In the genomic region with DNA sequence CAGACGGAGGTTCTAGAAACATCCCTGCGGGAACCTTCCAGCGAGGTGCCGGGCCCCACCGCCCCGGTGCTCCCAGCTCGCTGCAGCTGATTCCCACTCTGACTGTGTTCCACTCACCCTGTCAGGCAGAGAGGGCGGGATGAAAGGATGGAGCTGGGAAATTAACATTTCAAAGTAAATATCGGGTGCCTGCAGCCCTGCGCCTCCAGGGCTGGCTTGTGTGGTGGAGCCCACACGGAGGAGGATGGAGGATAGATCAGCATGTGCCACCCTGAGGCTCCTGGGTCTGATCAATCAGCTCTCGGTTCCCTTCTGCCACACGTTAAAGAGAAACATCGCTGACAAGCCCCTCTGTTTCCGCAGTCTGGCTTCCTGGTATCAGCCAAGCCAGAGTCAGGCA, we compare ENCODE assay signal across 15 mouse cellular contexts.
A peak's percentile ranks its signal among the peaks of the same experiment; 100 is the strongest.
DNase-seq lines count a peak whose midpoint lies in the region; ATAC-seq and TF ChIP-seq lines count a peak whose summit lies in the region.
"Had no signal": no experiment of that assay in that cellular context is flagged by ENCODE, and none has a peak within 500 bp of the region (broad histone marks: within the 10 kb centered on the region; RNA-seq: fewer than 3 reads in every experiment).

No protein-coding gene starts in this region.

- no peaks in the 10 kb centered on the region for H3K9me3 ChIP-seq in limb, embryonic 12.5 days
- no peaks in the 10 kb centered on the region for H3K9me3 ChIP-seq in limb, embryonic 10.5 days (replicated peaks)
- no peaks in the 10 kb centered on the region for H3K9me3 ChIP-seq in forebrain, postnatal 0 days (ENCODE audit: low read length)
- no peaks in the 10 kb centered on the region for H3K9me3 ChIP-seq in midbrain, embryonic 10.5 days (replicated peaks)
- H3K9me3 ChIP-seq: lung, embryonic 15.5 days; stomach, embryonic 15.5 days had no signal

- 0 out of 2 replicates have a peak overlapping the region, but pooled peaks have one; percentile 23 for H3K9ac ChIP-seq in limb, embryonic 12.5 days (replicated peaks)
- H3K9ac ChIP-seq in forebrain, postnatal 0 days, result 0 out of 2 replicates have a peak overlapping the region, but pooled peaks have one; percentile 10
- H3K9ac ChIP-seq: lung, embryonic 15.5 days; stomach, embryonic 15.5 days had no signal

- H3K4me3 ChIP-seq in limb, embryonic 12.5 days (replicated peaks), result no peak overlapping the region
- H3K4me3 ChIP-seq in limb, embryonic 10.5 days, result no peak overlapping the region
- no peak overlapping the region for H3K4me3 ChIP-seq in forebrain, postnatal 0 days (ENCODE audit: low read depth, low read length)
- 0 out of 2 replicates have a peak overlapping the region, but pooled peaks have one; percentile 26 for H3K4me3 ChIP-seq in midbrain, embryonic 10.5 days
- H3K4me3 ChIP-seq in olfactory bulb, adult 2 months (ENCODE audit: insufficient read depth, low read depth, low read length), result 0 out of 2 replicates have a peak overlapping the region, but pooled peaks have one; percentile 1
- H3K4me3 ChIP-seq: gastrocnemius, adult 2 months; lung, embryonic 15.5 days; stomach, embryonic 15.5 days had no signal

- peaks cover 51% of the 10 kb centered on the region for H3K27me3 ChIP-seq in limb, embryonic 12.5 days
- H3K27me3 ChIP-seq in limb, embryonic 10.5 days (ENCODE audit: low read depth, poor library complexity, severe bottlenecking), result peaks cover 62% of the 10 kb centered on the region
- H3K27me3 ChIP-seq in forebrain, postnatal 0 days (ENCODE audit: insufficient read depth, low read length), result no peaks in the 10 kb centered on the region; the same call in 1 of the 2 replicates
- peaks cover 87% of the 10 kb centered on the region for H3K27me3 ChIP-seq in midbrain, embryonic 10.5 days (ENCODE audit: low read depth, poor library complexity, severe bottlenecking)

- TF ChIP-seq CTCF in forebrain, postnatal 0 days (IDR thresholded peaks at IDR 0.05; ENCODE audit: low read depth), result no peak
- no peak for TF ChIP-seq CTCF in olfactory bulb, adult 2 months (IDR thresholded peaks at IDR 0.05; ENCODE audit: insufficient read depth, low read depth, low read length)

- DNase-seq in limb, embryonic 10.5 days (ENCODE audit: low spot score), result no peak
- DNase-seq in forebrain, postnatal 0 days, result peak; percentile 67
- DNase-seq in midbrain, embryonic 10.5 days (ENCODE audit: low spot score), result no peak
- DNase-seq in urinary bladder, postnatal 36 days (ENCODE audit: low spot score in 2 of 2), result no peak
- no peak for DNase-seq in urinary bladder, adult 18-20 months (ENCODE audit: low spot score in 2 of 2)
- DNase-seq: adrenal gland, postnatal 10 days; gastrocnemius, adult 2 months; kidney, postnatal 25 days; liver; thymus, postnatal 4 days had no signal

- TF ChIP-seq POLR2A in olfactory bulb, adult 2 months (IDR thresholded peaks at IDR 0.05; ENCODE audit: insufficient read depth, low read depth, low read length), result no peak

- ATAC-seq in limb, embryonic 12.5 days (ENCODE audit: insufficient number of reproducible peaks, insufficient read depth, low FRiP score, low TSS enrichment, low read depth), result no peak
- peak; percentile 77 for ATAC-seq in forebrain, postnatal 0 days
- ATAC-seq: Patski had no signal

- 12% methylated on average over 15 of the region's 15 CpGs for WGBS in limb, embryonic 12.5 days
- WGBS in limb, embryonic 10.5 days, result 20% methylated on average over 15 of the region's 15 CpGs
- WGBS in forebrain, postnatal 0 days, result 16% methylated on average over 15 of the region's 15 CpGs
- 23% methylated on average over 15 of the region's 15 CpGs for WGBS in midbrain, embryonic 10.5 days
- 15% methylated on average over 15 of the region's 15 CpGs for WGBS in olfactory bulb, adult 2 months

- H3K4me1 ChIP-seq in limb, embryonic 12.5 days (replicated peaks), result peaks cover 2% of the 10 kb centered on the region; the same call in 1 of the 2 replicates
- peaks cover 34% of the 10 kb centered on the region for H3K4me1 ChIP-seq in limb, embryonic 10.5 days
- peaks cover 24% of the 10 kb centered on the region for H3K4me1 ChIP-seq in forebrain, postnatal 0 days (ENCODE audit: insufficient read depth)
- peaks cover 71% of the 10 kb centered on the region for H3K4me1 ChIP-seq in midbrain, embryonic 10.5 days
- H3K4me1 ChIP-seq in olfactory bulb, adult 2 months (ENCODE audit: control insufficient read depth, insufficient read depth, low read length), result peaks cover 45% of the 10 kb centered on the region
- H3K4me1 ChIP-seq: lung, embryonic 15.5 days; stomach, embryonic 15.5 days had no signal

- no peak overlapping the region for H3K27ac ChIP-seq in limb, embryonic 12.5 days
- no peak overlapping the region for H3K27ac ChIP-seq in limb, embryonic 10.5 days
- H3K27ac ChIP-seq in forebrain, postnatal 0 days (ENCODE audit: low read depth, low read length), result peak overlapping the region; percentile 64
- H3K27ac ChIP-seq in midbrain, embryonic 10.5 days (replicated peaks), result peak overlapping the region; percentile 66
- H3K27ac ChIP-seq in olfactory bulb, adult 2 months (ENCODE audit: insufficient read depth, low read depth, low read length), result peak overlapping the region; percentile 38; the same call in 1 of the 2 replicates
- H3K27ac ChIP-seq: gastrocnemius, adult 2 months; lung, embryonic 15.5 days; stomach, embryonic 15.5 days had no signal

- H3K36me3 ChIP-seq in limb, embryonic 12.5 days, result no peaks in the 10 kb centered on the region
- no peaks in the 10 kb centered on the region for H3K36me3 ChIP-seq in limb, embryonic 10.5 days
- H3K36me3 ChIP-seq in forebrain, postnatal 0 days (ENCODE audit: insufficient read depth), result no peaks in the 10 kb centered on the region
- H3K36me3 ChIP-seq in midbrain, embryonic 10.5 days, result no peaks in the 10 kb centered on the region
- H3K36me3 ChIP-seq: lung, embryonic 15.5 days; stomach, embryonic 15.5 days had no signal

- no peak overlapping the region; the same call in 1 of the 2 replicates for H3K4me2 ChIP-seq in limb, embryonic 12.5 days
- H3K4me2 ChIP-seq in forebrain, postnatal 0 days (ENCODE audit: low read depth), result peak overlapping the region; percentile 31; the same call in 1 of the 2 replicates
- H3K4me2 ChIP-seq: lung, embryonic 15.5 days; stomach, embryonic 15.5 days had no signal

Comparison
In these comparisons a context has a peak if more than half of its experiments do, and no peak if none do; other contexts are left out.
1. H3K27ac ChIP-seq: peak in forebrain, postnatal 0 days (single experiment), midbrain, embryonic 10.5 days (single experiment) and olfactory bulb, adult 2 months (single experiment); none in limb, embryonic 12.5 days (single experiment) and limb, embryonic 10.5 days (single experiment).
2. H3K4me3 ChIP-seq: peak in midbrain, embryonic 10.5 days (single experiment) and olfactory bulb, adult 2 months (single experiment); none in limb, embryonic 12.5 days (single experiment), limb, embryonic 10.5 days (single experiment) and forebrain, postnatal 0 days (single experiment).